Mouse (Mus musculus) urinary bladder, adult 2 months (tissue): ENCODE data around the gene Sdhaf2. TPM values are rescaled to one million over a fixed set of nuclear protein-coding genes. Genes with fewer than 3 reads are reported as not detected.
"Not testable (repeated sequence)": the region's sequence is repeated elsewhere in the genome, so short reads cannot be mapped to it uniquely, and the experiment has no call there.

Source experiments
- DNase-seq: peaks from one replicate; pipeline ENCODE4 v3.0.0; 2022; ENCODE audit warnings: low spot score
- polyA plus RNA-seq: library from polyadenylated mRNA; depleted of rRNA; stranded (reverse); fragments of >200 nt; gene quantifications from 2 replicates; pipeline ENCODE4 v1.2.3, GENCODE M21; 2012; rRNA removed

Gene Sdhaf2
- polyA plus RNA-seq: 50.8 and 52.0 TPM in 2 replicates

DNA sequence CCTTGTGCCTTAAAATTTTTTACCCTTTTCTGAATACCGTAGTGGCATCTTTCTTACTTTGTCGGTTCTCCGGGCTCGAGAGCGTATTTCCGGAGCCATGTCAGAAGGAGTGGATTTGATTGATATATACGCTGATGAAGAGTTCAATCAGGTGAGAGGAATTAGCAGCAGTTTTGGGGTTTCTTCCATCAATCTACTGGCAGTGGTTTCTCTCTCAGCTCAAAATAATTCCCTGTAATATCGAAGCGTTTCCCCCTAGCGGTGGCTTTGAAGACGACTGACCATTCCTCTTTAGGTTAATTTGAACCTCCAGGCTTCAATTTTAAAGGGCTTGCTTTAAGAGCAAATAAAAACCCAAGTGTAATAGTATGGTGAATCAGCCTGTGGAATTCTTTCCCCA lies at the start of gene Sdhaf2:
TSS of gene Sdhaf2 (minus strand) at position 233 of the 400 bp plus-strand sequence.
- DNase-seq: no peak

GRCm38 (mm10) chr19:10569627-10570026 lies 43.7 kb upstream of the Sdhaf2 start:
- no peak for DNase-seq

GRCm38 (mm10) chr19:10565217-10565616 lies 39.3 kb upstream of the Sdhaf2 start:
- DNase-seq: no peak

DNA sequence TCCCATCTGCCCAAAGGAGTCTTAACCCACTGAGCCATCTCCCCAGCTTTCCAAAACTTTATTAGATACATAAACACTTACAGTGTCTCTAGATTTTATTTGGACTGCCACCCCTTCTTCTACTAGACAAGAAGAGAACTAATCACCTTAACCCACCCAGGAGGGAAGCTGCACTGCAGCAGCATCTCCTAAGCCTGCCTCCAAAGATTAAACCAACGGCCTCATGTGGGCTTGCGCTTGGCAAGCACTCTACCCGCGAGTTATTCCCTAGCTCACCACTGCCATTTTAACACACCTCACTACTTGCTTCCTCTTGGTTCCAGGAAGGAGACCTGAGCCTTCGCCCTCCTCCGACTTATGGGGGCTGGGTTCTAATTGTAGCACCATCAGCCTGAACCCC lies 38.3 kb upstream of the Sdhaf2 start:
- no peak for DNase-seq

- no peak for DNase-seq
Observed at GRCm38 (mm10) chr19:10562351-10562750, 36.4 kb upstream of the Sdhaf2 start.

GRCm38 (mm10) chr19:10561558-10562314 lies 35.8 kb upstream of the Sdhaf2 start:
- no peak for DNase-seq

- DNase-seq: no peak
Observed at GRCm38 (mm10) chr19:10560108-10560507, 34.2 kb upstream of the Sdhaf2 start.

DNA sequence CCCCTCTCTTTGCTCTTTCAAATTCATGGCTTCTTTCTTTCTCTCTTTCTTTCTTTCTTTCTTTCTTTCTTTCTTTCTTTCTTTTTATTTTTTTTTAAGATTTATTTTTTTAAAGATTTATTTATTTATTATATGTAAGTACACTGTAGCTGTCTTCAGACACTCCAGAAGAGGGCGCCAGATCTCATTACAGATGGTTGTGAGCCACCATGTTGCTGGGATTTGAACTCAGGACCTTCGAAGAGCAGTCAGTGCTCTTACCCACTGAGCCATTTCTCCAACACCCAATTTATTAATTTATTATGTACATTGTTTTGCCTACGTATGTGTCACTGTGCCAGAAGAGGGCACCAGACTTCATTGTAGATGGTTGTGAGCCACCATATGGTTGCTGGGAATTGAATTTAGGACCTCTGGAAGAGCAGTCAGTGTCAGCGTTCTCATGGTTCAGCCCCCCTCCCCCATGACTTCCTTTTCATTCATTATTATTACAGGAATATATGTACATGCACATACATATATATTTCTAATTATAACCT lies 32.0 kb upstream of the Sdhaf2 start:
- not testable (repeated sequence) for DNase-seq

DNA sequence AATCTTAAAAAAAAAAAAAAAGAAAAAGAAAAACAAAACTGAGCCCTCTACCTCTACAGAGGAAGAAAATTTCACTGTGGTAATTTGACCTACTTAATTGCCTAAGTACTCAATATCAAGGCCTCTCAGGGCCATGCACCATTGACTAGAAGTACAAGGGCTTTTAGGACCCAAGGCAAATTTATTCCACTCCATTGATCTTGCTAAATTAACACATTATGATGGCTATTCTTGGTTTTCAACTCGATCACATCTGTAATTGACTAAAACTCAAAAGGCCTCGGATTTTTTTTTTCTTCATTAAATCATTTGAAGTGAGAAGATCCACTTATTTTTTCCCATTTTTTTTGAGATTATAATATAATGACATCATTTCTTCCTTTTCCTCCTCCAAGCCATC lies 31.5 kb upstream of the Sdhaf2 start:
- no peak for DNase-seq

DNA sequence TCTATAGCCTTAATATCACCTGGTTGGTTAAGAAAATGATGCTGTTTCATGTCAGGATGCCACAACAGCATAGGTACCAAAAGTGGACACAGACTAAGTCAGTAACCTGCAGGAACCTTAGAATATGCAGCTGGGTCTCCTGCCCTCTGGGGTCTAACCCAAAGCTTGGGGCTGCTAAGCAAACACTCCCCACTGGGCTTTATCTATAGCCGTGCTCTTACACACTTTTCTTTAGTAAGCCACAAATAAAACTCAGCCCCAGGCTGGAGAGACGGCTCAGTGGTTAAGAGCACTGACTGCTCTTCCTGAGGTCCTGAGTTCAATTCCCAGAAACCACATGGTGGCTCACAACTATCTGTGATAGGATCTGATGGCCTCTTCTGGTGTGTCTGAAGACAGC lies 31.1 kb upstream of the Sdhaf2 start:
- no peak for DNase-seq

- DNase-seq: peak; percentile 68
Observed at GRCm38 (mm10) chr19:10555624-10556510, 29.9 kb upstream of the Sdhaf2 start, which contains the start of gene Tmem216. Gene Tmem216 (minus strand): TSS chr19:10556238.

DNA sequence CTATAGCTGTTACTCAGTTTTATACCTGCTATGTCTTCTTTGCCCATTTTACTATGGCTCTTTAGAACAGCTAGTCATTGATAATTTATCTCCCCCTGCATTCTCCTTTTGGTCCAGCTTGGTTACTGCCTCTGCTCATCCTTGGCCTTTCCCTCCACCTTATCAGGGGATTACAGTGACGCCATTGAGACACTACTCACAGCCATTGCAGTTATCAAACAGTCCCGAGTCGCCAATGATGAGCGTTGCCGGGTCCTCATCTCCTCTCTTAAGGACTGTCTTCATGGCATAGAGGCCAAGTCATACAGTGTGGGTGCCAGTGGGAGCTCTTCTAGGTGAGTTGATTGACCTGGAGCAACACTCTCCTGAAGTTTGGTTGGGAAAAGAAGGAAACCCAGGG lies 13.5 kb upstream of the Sdhaf2 start:
- DNase-seq: no peak

DNA sequence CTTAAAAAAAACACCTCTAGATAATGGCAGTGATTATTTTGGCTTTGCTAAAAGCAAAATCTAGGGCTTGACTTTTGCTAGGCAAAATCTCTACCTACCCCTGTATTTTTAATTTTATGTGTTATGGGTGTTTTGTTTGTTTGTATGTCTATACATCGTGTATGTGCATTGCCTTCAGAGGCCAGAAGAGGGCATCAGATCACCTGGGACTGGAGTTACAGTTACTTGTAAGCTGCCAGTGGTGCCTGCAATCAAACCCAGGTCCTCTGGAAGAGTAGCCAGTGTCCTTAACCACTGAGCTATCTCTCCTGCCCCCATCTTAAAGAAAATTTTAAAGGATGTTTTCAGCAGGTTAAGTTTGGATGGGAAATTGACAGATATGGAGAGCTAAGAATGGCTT lies 4.1 kb upstream of the Sdhaf2 start:
- DNase-seq: no peak

DNA sequence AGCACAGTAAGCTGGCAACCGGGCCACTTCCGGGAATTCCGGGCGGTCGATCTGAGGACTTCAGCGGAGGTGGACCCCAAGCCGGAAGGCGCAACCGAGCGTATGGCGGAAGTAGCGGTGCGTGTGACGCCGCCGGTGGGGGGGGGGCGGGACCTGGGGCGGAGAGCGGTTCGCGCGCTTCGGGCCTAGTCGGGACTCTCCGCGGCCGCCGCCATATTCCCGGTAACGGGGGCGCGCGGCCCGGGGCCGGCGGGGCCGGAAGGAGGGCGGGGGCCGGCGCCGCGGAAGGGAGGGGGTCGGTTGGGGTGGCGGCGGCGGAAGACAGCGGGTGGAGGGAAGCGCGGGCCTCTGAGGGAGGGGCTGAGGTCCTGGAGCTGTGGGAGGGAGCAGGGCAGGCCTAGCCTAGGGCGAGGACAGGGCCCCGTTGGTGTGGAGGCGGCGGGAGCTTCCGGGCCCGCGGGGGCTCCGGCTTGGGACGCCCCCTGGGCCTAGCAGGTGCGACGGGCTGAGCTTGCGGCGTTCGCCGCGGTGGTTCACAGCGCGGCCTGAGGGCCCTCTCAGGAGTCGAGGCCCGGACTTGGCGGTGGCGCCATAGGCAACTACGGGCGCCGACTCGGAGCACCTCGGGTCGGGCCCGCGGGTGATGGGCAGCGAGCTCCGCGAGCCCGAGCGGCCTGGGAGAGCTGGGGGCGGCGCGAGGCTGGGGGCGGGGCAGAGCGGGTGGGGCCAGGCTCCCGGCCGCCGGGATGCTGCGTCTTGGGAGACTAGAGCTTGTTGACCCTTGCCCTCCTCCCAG lies 638 bp downstream of the Sdhaf2 start, which contains the start of gene Cpsf7:
TSS of gene Cpsf7 (plus strand) at position 161 of the 796 bp plus-strand sequence.
- peak; percentile 86 for DNase-seq

GRCm38 (mm10) chr19:10524784-10525105 lies 1.2 kb downstream of the Sdhaf2 start:
- no peak for DNase-seq

DNA sequence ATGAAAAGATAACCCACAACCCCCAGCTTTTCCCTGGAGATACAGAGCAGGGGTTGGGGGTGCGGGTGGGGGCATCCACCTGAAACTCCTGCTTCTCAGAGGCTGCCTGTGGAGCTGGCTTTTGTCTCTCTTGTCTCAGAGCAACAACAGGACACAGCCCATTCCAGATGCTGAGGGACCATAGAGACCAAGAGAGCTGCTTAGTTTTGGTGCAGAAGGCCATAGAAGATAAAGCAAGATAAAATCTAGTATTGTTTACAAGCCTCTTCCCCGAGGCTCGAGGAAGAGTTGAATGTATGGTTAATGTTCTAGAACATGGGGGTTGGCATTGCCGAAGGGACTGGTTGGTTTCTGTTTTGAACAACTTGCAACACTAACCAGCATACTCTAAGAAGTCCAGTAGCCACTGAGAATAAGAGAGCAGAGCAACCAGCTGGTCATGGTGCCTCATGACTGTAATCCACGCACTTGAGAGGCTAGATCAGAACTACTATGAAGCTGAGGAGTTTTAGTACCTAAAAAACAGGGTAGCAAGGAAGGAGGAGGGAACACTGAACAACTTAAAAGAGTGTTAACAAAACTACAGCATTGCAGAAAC lies 2.4 kb downstream of the Sdhaf2 start:
- DNase-seq: no peak

DNA sequence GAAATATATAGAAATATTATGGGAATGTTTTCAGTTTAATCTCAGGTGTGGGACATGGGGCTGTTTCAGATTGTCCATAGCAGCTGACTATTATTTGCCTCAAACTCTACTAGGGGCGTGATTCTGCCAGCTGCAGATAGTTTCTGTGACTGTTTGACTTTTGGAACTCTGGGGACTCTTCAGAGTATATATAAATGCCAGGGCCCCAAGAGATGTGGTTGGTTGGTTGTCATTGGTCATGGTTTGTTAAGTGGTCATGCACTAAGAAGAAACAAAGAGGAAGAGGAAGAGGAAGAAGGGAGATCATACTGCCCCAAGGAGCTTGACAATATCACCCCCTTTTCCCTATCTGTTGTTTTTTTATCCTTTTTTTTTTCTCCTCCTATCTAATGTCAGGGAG lies 4.0 kb downstream of the Sdhaf2 start:
- DNase-seq: no peak

- DNase-seq: no peak
Observed at GRCm38 (mm10) chr19:10520355-10520754, 5.6 kb downstream of the Sdhaf2 start.

GRCm38 (mm10) chr19:10510759-10511330 lies 15.1 kb downstream of the Sdhaf2 start:
- DNase-seq: no peak

DNA sequence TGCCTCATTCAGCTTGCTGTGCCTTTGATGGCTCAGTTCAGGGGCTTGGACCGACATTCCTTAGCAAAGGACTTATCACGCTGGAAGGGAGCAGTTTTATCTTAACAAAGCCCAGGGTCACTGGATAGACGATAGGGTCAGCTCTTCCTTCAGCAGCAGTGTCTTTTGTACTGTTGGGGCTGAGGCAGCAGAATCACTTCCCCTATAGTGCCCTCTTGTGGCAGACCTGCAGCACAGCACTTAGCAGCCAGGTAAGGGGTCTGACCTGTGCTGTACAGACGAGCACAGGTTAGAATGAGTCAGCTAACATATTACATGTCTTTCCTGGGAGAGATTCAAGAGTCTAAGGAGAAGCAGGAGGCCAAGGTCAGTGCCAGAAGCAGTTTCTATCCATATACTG lies 23.4 kb downstream of the Sdhaf2 start:
- no peak for DNase-seq

- DNase-seq: no peak
Observed at GRCm38 (mm10) chr19:10500581-10500980, 25.4 kb downstream of the Sdhaf2 start.
